Mouse (Mus musculus): ENCODE results near the gene Armc6. TPM values are rescaled to one million over a fixed set of nuclear protein-coding genes. Genes with fewer than 3 reads are reported as not detected.
"Not testable (repeated sequence)": the region's sequence is repeated elsewhere in the genome, so short reads cannot be mapped to it uniquely, and the experiment has no call there.

The Armc6 gene
- polyA plus RNA-seq, 1 experiment = 11.0 TPM

GRCm38 (mm10) chr8:70217441-70217840 is 16.8 kb downstream of the Armc6 start:
- no peaks in the 10 kb centered on the region for H3K4me1 ChIP-seq (ENCODE audit: control insufficient read depth, insufficient read depth, low read length)
- no peak overlapping the region for H3K4me3 ChIP-seq (ENCODE audit: insufficient read depth, low read length)
- TF ChIP-seq POLR2A (IDR thresholded peaks at IDR 0.05; ENCODE audit: low read depth, low read length) (no peak), CTCF (IDR thresholded peaks at IDR 0.05; ENCODE audit: borderline replicate concordance, insufficient read depth, low read length) (no peak)
- no peak overlapping the region for H3K27ac ChIP-seq (ENCODE audit: insufficient read depth, low read length)

DNA sequence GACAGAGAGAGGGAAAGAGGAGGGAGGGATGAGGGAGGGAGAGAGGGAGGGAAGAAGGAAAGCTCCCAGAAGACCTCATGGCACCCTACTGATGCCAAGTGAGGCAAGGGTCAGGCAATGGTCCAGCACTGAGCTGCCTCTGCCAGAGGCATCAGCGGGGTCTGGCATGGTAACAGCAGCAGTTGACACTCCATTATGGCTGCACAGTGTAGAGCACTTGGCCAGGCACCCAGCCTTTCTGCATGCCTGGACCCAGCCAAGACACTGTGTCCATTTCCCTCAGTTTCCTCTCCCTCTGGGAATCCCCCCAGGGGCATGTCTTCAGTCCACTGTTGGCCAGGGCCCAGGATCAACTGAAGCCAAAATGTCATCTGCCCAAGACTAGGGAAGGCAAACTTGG is 17.7 kb downstream of the Armc6 start:
- no peak overlapping the region for H3K27ac ChIP-seq (ENCODE audit: insufficient read depth, low read length)
- H3K4me3 ChIP-seq (ENCODE audit: insufficient read depth, low read length) = no peak overlapping the region
- TF ChIP-seq CTCF (IDR thresholded peaks at IDR 0.05; ENCODE audit: borderline replicate concordance, insufficient read depth, low read length) (no peak), POLR2A (IDR thresholded peaks at IDR 0.05; ENCODE audit: low read depth, low read length) (no peak)
- no peaks in the 10 kb centered on the region for H3K4me1 ChIP-seq (ENCODE audit: control insufficient read depth, insufficient read depth, low read length)

DNA sequence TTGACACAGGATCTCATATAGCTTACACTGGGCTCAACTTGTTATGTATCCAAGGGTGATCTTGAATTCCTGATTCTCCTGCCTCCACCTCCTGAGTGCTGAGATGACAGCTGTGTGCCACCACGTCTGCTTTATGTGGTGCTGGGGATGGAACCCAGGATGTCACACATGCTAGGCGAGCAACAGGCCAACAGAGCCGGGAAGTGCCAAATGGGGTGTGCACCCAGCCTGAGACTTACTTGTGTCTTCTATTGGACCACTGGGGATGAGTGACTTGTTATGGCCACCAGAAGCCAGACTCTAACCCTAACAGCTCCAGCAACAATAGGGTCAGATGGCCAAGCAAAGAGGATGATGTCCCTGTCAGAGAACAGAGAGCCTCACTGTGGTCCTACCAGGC is 18.1 kb downstream of the Armc6 start:
- not testable (repeated sequence) for H3K4me3 ChIP-seq (ENCODE audit: insufficient read depth, low read length); H3K27ac ChIP-seq (ENCODE audit: insufficient read depth, low read length)

DNA sequence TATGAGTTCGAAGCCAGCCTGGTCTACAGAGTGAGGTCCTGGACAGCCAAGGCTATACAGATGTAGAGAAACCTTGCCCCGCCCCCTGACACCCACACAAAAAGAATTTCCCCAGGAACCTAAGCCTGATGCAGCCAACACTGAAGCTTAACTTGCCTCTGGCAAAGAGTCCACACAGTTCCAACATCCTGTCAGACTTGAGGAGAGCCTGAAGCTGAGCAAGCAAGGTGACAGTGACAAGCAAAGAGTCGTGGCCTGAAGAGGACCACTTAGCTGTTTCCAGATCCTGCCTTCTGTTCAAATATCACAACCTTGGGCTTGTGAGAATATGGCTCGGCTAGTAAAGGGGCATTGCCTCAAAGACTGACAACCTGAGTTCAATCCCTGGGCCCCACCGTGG is 19.2 kb downstream of the Armc6 start:
- TF ChIP-seq CTCF (IDR thresholded peaks at IDR 0.05; ENCODE audit: borderline replicate concordance, insufficient read depth, low read length) (no peak), POLR2A (IDR thresholded peaks at IDR 0.05; ENCODE audit: low read depth, low read length) (no peak)
- Histone ChIP-seq H3K4me3 (ENCODE audit: insufficient read depth, low read length) (no peak overlapping the region), H3K27ac (ENCODE audit: insufficient read depth, low read length) (no peak overlapping the region), H3K4me1 (ENCODE audit: control insufficient read depth, insufficient read depth, low read length) (no peaks in the 10 kb centered on the region)

More for the DNA sequence above, 18.1 kb downstream of the Armc6 start:
- not testable (repeated sequence) for H3K4me1 ChIP-seq (ENCODE audit: control insufficient read depth, insufficient read depth, low read length)

DNA sequence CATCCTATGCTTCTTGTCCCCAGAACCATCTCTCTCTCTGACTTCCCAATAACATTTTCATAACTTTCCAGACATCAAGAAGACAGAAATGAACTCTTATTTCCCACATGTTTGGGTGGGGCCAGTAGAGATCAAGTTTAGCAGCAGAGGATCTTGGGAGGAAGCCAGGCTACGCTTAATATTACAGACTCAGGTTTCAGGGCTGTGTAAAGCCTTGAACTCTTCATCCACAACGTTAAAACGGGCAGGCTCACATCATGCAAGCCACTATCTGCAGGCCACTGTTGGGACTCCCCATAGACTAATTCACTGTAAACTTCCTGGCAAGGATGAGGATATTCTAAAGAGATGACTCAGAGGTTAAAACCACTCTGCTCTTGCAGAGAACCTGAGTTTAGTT is 19.9 kb downstream of the Armc6 start:
- H3K4me3 ChIP-seq (ENCODE audit: insufficient read depth, low read length) = no peak overlapping the region
- no peaks in the 10 kb centered on the region for H3K4me1 ChIP-seq (ENCODE audit: control insufficient read depth, insufficient read depth, low read length)
- no peak for TF ChIP-seq POLR2A (IDR thresholded peaks at IDR 0.05; ENCODE audit: low read depth, low read length)
- no peak for TF ChIP-seq CTCF (IDR thresholded peaks at IDR 0.05; ENCODE audit: borderline replicate concordance, insufficient read depth, low read length)
- H3K27ac ChIP-seq (ENCODE audit: insufficient read depth, low read length) = no peak overlapping the region

GRCm38 (mm10) chr8:70212112-70213055 is 21.9 kb downstream of the Armc6 start, which contains the start of gene Slc25a42:
Gene Slc25a42 (minus strand): TSS chr8:70212305.
- no peaks in the 10 kb centered on the region for H3K4me1 ChIP-seq (ENCODE audit: control insufficient read depth, insufficient read depth, low read length)
- peak within 1 kb of the TSS; percentile 56 for H3K4me3 ChIP-seq (ENCODE audit: insufficient read depth, low read length)
- TF ChIP-seq POLR2A (IDR thresholded peaks at IDR 0.05; ENCODE audit: low read depth, low read length) (peak; percentile 85), CTCF (IDR thresholded peaks at IDR 0.05; ENCODE audit: borderline replicate concordance, insufficient read depth, low read length) (no peak)
- peak within 1 kb of the TSS; percentile 10; the same call in 1 of the 2 replicates for H3K27ac ChIP-seq (ENCODE audit: insufficient read depth, low read length)

GRCm38 (mm10) chr8:70211726-70212111 is 22.5 kb downstream of the Armc6 start:
- no peak overlapping the region for H3K27ac ChIP-seq (ENCODE audit: insufficient read depth, low read length)
- TF ChIP-seq POLR2A (IDR thresholded peaks at IDR 0.05; ENCODE audit: low read depth, low read length) (no peak), CTCF (IDR thresholded peaks at IDR 0.05; ENCODE audit: borderline replicate concordance, insufficient read depth, low read length) (no peak)
- H3K4me1 ChIP-seq (ENCODE audit: control insufficient read depth, insufficient read depth, low read length) = no peaks in the 10 kb centered on the region
- peak overlapping the region; percentile 56 for H3K4me3 ChIP-seq (ENCODE audit: insufficient read depth, low read length)

DNA sequence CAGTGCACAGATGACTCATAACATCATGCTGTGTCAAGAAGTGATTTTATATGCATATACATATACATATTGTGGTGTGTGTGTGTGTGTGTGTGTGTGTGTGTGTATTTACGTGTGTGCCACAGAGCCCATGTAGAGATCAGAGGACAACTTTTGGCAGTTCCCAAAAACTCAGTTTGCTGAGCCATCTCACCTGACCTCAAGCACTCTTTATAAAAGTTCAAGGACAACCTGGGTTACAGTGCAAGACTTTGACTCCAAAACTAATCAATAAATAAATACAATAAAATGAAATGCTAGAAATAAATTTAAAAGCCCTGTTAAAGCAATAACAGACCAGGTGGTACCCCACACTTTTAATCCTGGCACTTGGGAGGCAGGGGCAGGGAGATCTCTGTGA is 23.0 kb downstream of the Armc6 start:
- H3K4me1 ChIP-seq (ENCODE audit: control insufficient read depth, insufficient read depth, low read length) = no peaks in the 10 kb centered on the region
- no peak overlapping the region for H3K27ac ChIP-seq (ENCODE audit: insufficient read depth, low read length)

GRCm38 (mm10) chr8:70210538-70210937 is 23.7 kb downstream of the Armc6 start:
- TF ChIP-seq CTCF (IDR thresholded peaks at IDR 0.05; ENCODE audit: borderline replicate concordance, insufficient read depth, low read length) (no peak), POLR2A (IDR thresholded peaks at IDR 0.05; ENCODE audit: low read depth, low read length) (no peak)
- H3K4me3 ChIP-seq (ENCODE audit: insufficient read depth, low read length) = no peak overlapping the region
- H3K4me1 ChIP-seq (ENCODE audit: control insufficient read depth, insufficient read depth, low read length) = no peaks in the 10 kb centered on the region
- H3K27ac ChIP-seq (ENCODE audit: insufficient read depth, low read length) = no peak overlapping the region; the same call in 1 of the 2 replicates

More for the DNA sequence above, 23.0 kb downstream of the Armc6 start:
- H3K4me3 ChIP-seq (ENCODE audit: insufficient read depth, low read length) = peak overlapping the region; percentile 56
- no peak for TF ChIP-seq POLR2A (IDR thresholded peaks at IDR 0.05; ENCODE audit: low read depth, low read length)
- no peak for TF ChIP-seq CTCF (IDR thresholded peaks at IDR 0.05; ENCODE audit: borderline replicate concordance, insufficient read depth, low read length)

DNA sequence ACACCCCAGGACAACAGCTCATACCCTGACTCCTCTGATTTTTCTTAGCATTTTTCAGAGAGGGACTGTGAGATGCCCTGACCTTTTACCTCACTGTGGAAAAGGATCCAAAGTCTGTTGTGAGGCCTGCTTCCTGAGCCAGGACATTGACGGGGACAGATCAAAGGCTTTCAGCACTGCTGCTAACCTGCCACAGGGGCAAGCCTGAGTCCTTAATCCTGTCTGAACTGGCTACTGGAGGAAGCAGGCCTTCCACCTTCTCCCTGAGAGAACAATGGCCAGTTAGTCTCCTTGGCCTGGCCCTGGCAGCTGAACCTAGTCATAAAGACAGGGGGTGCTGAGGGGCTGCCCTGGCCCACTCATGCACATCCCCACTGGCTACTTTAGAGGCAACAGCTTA is 26.1 kb downstream of the Armc6 start:
- no peaks in the 10 kb centered on the region for H3K4me1 ChIP-seq (ENCODE audit: control insufficient read depth, insufficient read depth, low read length)
- no peak for TF ChIP-seq CTCF (IDR thresholded peaks at IDR 0.05; ENCODE audit: borderline replicate concordance, insufficient read depth, low read length)
- TF ChIP-seq POLR2A (IDR thresholded peaks at IDR 0.05; ENCODE audit: low read depth, low read length) = no peak
- H3K27ac ChIP-seq (ENCODE audit: insufficient read depth, low read length) = no peak overlapping the region
- no peak overlapping the region for H3K4me3 ChIP-seq (ENCODE audit: insufficient read depth, low read length)
